In the genomic region with DNA sequence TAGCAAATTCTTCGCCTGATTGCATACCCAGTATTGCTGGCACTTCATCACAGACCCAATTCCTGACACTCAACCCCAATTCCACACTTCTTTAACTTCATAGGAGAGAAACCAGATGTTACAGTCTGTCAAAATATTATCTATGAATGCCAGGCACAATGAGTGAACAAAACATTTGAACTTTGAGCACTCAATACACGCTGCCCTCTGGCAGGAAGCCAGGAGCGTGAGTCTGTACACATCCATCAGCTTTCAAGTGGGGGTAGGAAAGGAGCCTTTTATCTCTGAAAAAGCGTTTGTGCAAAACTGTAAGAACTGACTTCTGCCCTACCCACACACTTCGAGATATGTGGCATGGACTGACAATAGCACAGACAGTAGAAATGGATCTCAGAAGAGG, we compare ENCODE assay signal across 9 mouse cellular contexts. TPM values are rescaled to one million over a fixed set of nuclear protein-coding genes. Genes with fewer than 3 reads are reported as not detected.
DNase-seq lines count a peak whose midpoint lies in the region; ATAC-seq lines count a peak whose summit lies in the region.
"Had no signal": no experiment of that assay in that cellular context is flagged by ENCODE, and none has a peak within 500 bp of the region (broad histone marks: within the 10 kb centered on the region; RNA-seq: fewer than 3 reads in every experiment).

No protein-coding gene starts in this region.

- no peaks in the 10 kb centered on the region for H3K9me3 ChIP-seq in heart, embryonic 16.5 days (replicated peaks; ENCODE audit: control insufficient read depth, low read length)
- no peaks in the 10 kb centered on the region for H3K9me3 ChIP-seq in liver, embryonic 16.5 days (replicated peaks; ENCODE audit: control insufficient read depth, low read length)
- H3K9me3 ChIP-seq in midbrain, embryonic 15.5 days = no peaks in the 10 kb centered on the region

- peak; percentile 20 for DNase-seq in ovary, postnatal 36 days (ENCODE audit: low spot score)
- no peak for DNase-seq in ovary, postnatal 10 days (ENCODE audit: low spot score)
- peak; percentile 71 for DNase-seq in thymus, postnatal 4 days
- no peak for DNase-seq in cerebellum, postnatal 25 days

- H3K4me3 ChIP-seq in heart, embryonic 16.5 days (ENCODE audit: low read length) = no peak overlapping the region
- H3K4me3 ChIP-seq in liver, embryonic 16.5 days (ENCODE audit: low read depth, low read length) = no peak overlapping the region
- H3K4me3 ChIP-seq in midbrain, embryonic 15.5 days = no peak overlapping the region

- peaks cover 8% of the 10 kb centered on the region for H3K27me3 ChIP-seq in heart, embryonic 16.5 days (ENCODE audit: control insufficient read depth, insufficient read depth, low read length)
- H3K27me3 ChIP-seq in liver, embryonic 16.5 days (ENCODE audit: control insufficient read depth, insufficient read depth, low read depth, low read length) = peaks cover 31% of the 10 kb centered on the region
- H3K27me3 ChIP-seq in midbrain, embryonic 15.5 days (replicated peaks) = peaks cover 48% of the 10 kb centered on the region

- peak; percentile 58 for ATAC-seq in heart, embryonic 16.5 days (replicated peaks; ENCODE audit: extremely low read depth, insufficient read depth, low FRiP score)
- ATAC-seq in liver, embryonic 16.5 days (ENCODE audit: low read depth) = peak; percentile 60
- no peak for ATAC-seq in erythroid progenitor cell, adult 5-6 weeks (replicated peaks; ENCODE audit: low FRiP score, poor library complexity, severe bottlenecking)
- ATAC-seq in midbrain, embryonic 15.5 days (replicated peaks) = no peak

- H3K36me3 ChIP-seq in heart, embryonic 16.5 days (ENCODE audit: control insufficient read depth, insufficient read depth) = 0 out of 2 replicates have a peak, but pooled peaks cover 2% of the 10 kb centered on the region
- H3K36me3 ChIP-seq in liver, embryonic 16.5 days (ENCODE audit: control insufficient read depth, insufficient read depth) = no peaks in the 10 kb centered on the region
- H3K36me3 ChIP-seq in midbrain, embryonic 15.5 days (replicated peaks) = no peaks in the 10 kb centered on the region

- no peak overlapping the region for H3K9ac ChIP-seq in heart, embryonic 16.5 days (ENCODE audit: low read length)
- H3K9ac ChIP-seq in liver, embryonic 16.5 days (ENCODE audit: low read depth, low read length) = no peak overlapping the region
- no peak overlapping the region for H3K9ac ChIP-seq in midbrain, embryonic 15.5 days

- peak overlapping the region; percentile 56 for H3K27ac ChIP-seq in heart, embryonic 16.5 days (ENCODE audit: low read length)
- no peak overlapping the region for H3K27ac ChIP-seq in liver, embryonic 16.5 days (ENCODE audit: low read length)
- H3K27ac ChIP-seq in midbrain, embryonic 15.5 days = no peak overlapping the region
- H3K27ac ChIP-seq: macrophage had no signal

- WGBS in heart, embryonic 16.5 days = 5% methylated on average over 5 of the region's 5 CpGs
- WGBS in liver, embryonic 16.5 days (ENCODE audit: insufficient replicate concordance) = 15% methylated on average over 5 of the region's 5 CpGs
- WGBS in midbrain, embryonic 15.5 days = 38% methylated on average over 5 of the region's 5 CpGs

- H3K4me2 ChIP-seq in heart, embryonic 16.5 days (ENCODE audit: low read depth, low read length) = peak overlapping the region; percentile 33; the same call in 1 of the 2 replicates
- H3K4me2 ChIP-seq in liver, embryonic 16.5 days (ENCODE audit: low read depth, low read length) = no peak overlapping the region
- no peak overlapping the region for H3K4me2 ChIP-seq in midbrain, embryonic 15.5 days

- H3K4me1 ChIP-seq in heart, embryonic 16.5 days (ENCODE audit: control insufficient read depth, insufficient read depth, low read length) = peaks cover 26% of the 10 kb centered on the region
- no peaks in the 10 kb centered on the region; the same call in 1 of the 2 replicates for H3K4me1 ChIP-seq in liver, embryonic 16.5 days (ENCODE audit: control insufficient read depth, low read depth, low read length)
- peaks cover 24% of the 10 kb centered on the region for H3K4me1 ChIP-seq in midbrain, embryonic 15.5 days

RNA-seq across cellular contexts. Expression of a gene that starts 4.0 kb away (rescaled TPM):
- polyA plus RNA-seq in heart, embryonic 16.5 days (2015; fragmentation: Nextera tagmentation; extraction: Ambion mirVana) = 18.7 and 20.9 TPM in 2 replicates
- polyA plus RNA-seq in liver, embryonic 16.5 days (2015; fragmentation: Nextera tagmentation; extraction: Ambion mirVana) = 2.0 and 2.1 TPM in 2 replicates
- total RNA-seq in erythroid progenitor cell, adult 5-6 weeks (2015; ENCODE audit: low replicate concordance) = not detected in 2 replicates
- not detected in 2 replicates for total RNA-seq in erythroid progenitor cell, adult 5-6 weeks (2017; ENCODE audit: low replicate concordance)
- polyA plus RNA-seq in midbrain, embryonic 15.5 days (2015; fragmentation: Nextera tagmentation; extraction: Ambion mirVana) = 14.8 and 15.8 TPM in 2 replicates
- polyA plus RNA-seq: macrophage had no signal

RNA-seq across cellular contexts. Expression of a gene that starts 59.7 kb away (rescaled TPM):
- polyA plus RNA-seq in heart, embryonic 16.5 days (2015; fragmentation: Nextera tagmentation; extraction: Ambion mirVana) = 1,732 and 1,779 TPM in 2 replicates
- polyA plus RNA-seq in liver, embryonic 16.5 days (2015; fragmentation: Nextera tagmentation; extraction: Ambion mirVana) = 15.5 and 17.6 TPM in 2 replicates
- total RNA-seq in erythroid progenitor cell, adult 5-6 weeks (2015; ENCODE audit: low replicate concordance) = 10.1 TPM in 1 of 2 replicates, not detected in the other
- 3.7 TPM in 1 of 2 replicates, not detected in the other for total RNA-seq in erythroid progenitor cell, adult 5-6 weeks (2017; ENCODE audit: low replicate concordance)
- 450 and 468 TPM in 2 replicates for polyA plus RNA-seq in midbrain, embryonic 15.5 days (2015; fragmentation: Nextera tagmentation; extraction: Ambion mirVana)

Comparison
In these comparisons a context has a peak if more than half of its experiments do, and no peak if none do; other contexts are left out.
1. DNase-seq: peak in ovary, postnatal 36 days (single experiment) and thymus, postnatal 4 days (single experiment); none in ovary, postnatal 10 days (single experiment) and cerebellum, postnatal 25 days (0 of 2).
2. ATAC-seq: peak in heart, embryonic 16.5 days (single experiment) and liver, embryonic 16.5 days (single experiment); none in erythroid progenitor cell, adult 5-6 weeks (single experiment) and midbrain, embryonic 15.5 days (single experiment).
3. RNA of a gene that starts 59.7 kb away (polyA plus RNA-seq): 1,732 to 1,779 TPM in heart, embryonic 16.5 days and 450 to 468 TPM in midbrain, embryonic 15.5 days; 15.5 to 17.6 TPM in liver, embryonic 16.5 days; every median in the first group is over 10 times any median in the second.